Mouse (Mus musculus) E14TG2a.4 (cell line): ENCODE results near the gene Zfyve28.

Experiments used
- H3K27me3 ChIP-seq: 2 replicates; pipeline ENCODE4 v1.6.1; 2014; ENCODE audit warnings: low read length, control low read depth; ENCODE audit not compliant: insufficient read depth
- H3K36me3 ChIP-seq: 2 replicates; pipeline ENCODE4 v1.6.1; 2014; ENCODE audit warnings: low read length, control low read depth; ENCODE audit not compliant: insufficient read depth
- H3K4me1 ChIP-seq: replicated peaks from 2 replicates; pipeline ENCODE4 v1.6.1; 2014; ENCODE audit warnings: low read depth, low read length, control low read depth
- H3K4me3 ChIP-seq: replicated peaks from 2 replicates; pipeline ENCODE4 v1.5.1; 2014; ENCODE audit warnings: mild to moderate bottlenecking, low read length
- H3K9me3 ChIP-seq: 2 replicates; pipeline ENCODE4 v1.6.1; 2014; ENCODE audit warnings: low read length, control low read depth
- CTCF ChIP-seq: conservative IDR thresholded peaks from 2 replicates; pipeline ENCODE4 v1.5.1; 2014; ENCODE audit warnings: low read length
- NANOG ChIP-seq: IDR thresholded peaks from 2 replicates; pipeline ENCODE4 v1.6.1; 2014; ENCODE audit warnings: borderline replicate concordance, low read length, mixed read lengths
- POU5F1 ChIP-seq: IDR thresholded peaks from 2 replicates; pipeline ENCODE4 v1.6.1; 2014; ENCODE audit warnings: low read length, borderline replicate concordance

The Zfyve28 gene

DNA sequence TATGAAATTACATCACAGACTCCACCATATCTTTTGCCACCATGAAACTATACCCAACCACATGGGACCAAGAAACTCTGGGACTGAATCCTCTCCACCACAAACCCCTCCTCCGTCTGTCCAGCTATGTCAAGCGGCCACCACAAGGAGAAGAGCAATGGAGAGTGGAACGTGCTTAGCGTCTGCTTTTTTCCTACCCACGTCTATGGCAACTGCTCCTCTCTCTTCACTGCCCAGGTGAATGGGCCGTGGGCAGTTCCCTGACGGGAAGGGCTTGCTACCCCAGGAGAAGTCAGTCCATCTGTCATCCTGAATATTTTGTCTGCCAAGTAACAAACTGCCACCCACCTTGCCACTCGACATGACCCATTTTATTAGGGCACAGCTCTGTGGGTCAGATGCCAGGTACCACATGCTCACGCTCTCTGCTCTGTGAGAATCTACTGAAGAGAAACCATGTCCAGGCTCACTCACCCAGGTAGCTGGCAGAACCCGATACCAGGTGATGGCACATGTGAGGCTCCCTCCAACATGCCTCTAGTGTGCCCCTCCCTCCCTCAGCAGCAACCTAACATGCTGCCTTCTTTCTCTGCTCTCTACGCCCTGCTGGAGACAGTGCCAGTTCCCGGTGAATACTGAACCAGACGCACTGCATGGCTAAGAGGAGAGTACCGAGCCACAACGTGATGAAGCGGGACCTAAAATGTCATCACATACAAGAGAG lies 18.9 kb downstream of the Zfyve28 start:
- peak overlapping the region; percentile 30; the same call in 1 of the 2 replicates for H3K4me3 ChIP-seq
- no peaks in the 10 kb centered on the region for H3K9me3 ChIP-seq
- H3K36me3 ChIP-seq, result no peaks in the 10 kb centered on the region
- H3K27me3 ChIP-seq, result no peaks in the 10 kb centered on the region
- H3K4me1 ChIP-seq, result peaks cover 44% of the 10 kb centered on the region
- TF ChIP-seq POU5F1 (no peak), CTCF (no peak), NANOG (no peak)

DNA sequence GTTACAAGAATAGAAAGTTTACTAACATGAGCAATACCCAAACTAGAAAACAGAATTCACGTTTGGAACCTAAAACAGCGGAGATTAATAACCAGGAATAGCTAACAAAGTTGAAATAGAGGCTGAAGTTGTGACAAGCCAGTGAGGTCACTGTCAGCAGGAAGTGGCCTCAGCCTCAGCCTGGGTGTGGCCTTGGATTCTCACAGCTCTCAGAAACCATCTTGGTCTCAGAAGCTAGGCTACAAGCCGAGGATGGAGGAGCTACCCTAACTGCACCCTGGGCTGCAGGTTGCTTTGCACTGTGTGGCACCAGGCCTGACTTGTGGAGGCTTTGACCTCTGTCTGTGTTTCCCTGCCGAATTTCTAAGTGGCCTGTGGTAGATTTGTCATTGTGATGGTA lies 22.2 kb downstream of the Zfyve28 start:
- TF ChIP-seq POU5F1 (no peak), CTCF (no peak), NANOG (no peak)
- H3K27me3 ChIP-seq, result no peaks in the 10 kb centered on the region
- peaks cover 29% of the 10 kb centered on the region for H3K4me1 ChIP-seq
- H3K4me3 ChIP-seq, result no peak overlapping the region
- no peaks in the 10 kb centered on the region for H3K36me3 ChIP-seq
- H3K9me3 ChIP-seq, result no peaks in the 10 kb centered on the region

DNA sequence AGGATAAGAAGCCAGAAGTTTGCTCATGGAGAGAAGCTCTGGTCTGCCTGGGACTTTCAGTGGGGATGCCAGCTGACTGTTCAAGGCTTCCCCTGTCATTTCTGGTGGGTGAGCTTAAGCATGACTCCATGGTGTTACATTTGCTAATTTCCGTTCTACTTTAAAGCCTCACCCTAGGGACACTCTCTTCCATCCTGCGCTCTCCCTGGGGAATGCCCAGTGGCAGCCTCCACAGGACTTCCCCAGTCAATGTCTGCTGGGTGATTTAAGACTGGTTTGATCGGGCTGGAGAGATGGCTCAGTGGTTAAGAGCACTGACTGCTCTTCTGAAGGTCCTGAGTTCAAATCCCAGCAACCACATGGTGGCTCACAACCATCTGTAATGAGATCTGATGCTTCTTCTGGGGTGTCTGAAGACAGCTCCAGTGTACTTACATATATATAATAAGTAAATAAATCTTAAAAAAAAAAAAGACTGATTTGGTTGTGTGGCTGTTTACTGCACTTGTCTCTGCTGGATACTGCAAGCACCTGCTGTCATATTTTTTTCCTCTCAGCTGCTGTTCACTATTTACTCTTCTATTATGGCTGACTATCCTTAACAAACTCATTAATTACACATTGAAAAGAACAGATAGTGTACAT lies 29.0 kb downstream of the Zfyve28 start:
- no peaks in the 10 kb centered on the region for H3K27me3 ChIP-seq
- TF ChIP-seq CTCF, result no peak
- TF ChIP-seq POU5F1, result no peak
- TF ChIP-seq NANOG, result no peak
- no peak overlapping the region for H3K4me3 ChIP-seq
- peaks cover 12% of the 10 kb centered on the region; the same call in 1 of the 2 replicates for H3K4me1 ChIP-seq
- no peaks in the 10 kb centered on the region for H3K36me3 ChIP-seq
- no peaks in the 10 kb centered on the region for H3K9me3 ChIP-seq

DNA sequence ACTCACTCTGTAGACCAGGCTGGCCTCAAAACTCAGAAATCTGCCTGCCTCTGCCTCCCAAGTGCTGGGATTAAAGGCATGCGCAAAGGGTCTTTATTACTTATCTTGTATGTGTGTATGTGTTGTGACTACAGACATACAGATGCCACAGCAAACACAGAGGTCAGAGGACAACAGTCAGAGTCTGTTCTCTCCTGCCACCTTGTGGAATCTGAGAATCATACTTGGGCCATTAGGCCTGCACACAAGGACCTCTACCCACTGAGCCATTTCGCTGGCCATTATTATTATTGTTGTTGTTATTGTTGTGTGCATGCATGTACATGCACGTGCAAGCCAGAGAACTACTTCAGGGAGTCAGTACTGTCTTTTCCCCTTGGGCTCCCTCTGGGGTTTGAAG lies 33.1 kb downstream of the Zfyve28 start:
- H3K27me3 ChIP-seq, result no peaks in the 10 kb centered on the region

DNA sequence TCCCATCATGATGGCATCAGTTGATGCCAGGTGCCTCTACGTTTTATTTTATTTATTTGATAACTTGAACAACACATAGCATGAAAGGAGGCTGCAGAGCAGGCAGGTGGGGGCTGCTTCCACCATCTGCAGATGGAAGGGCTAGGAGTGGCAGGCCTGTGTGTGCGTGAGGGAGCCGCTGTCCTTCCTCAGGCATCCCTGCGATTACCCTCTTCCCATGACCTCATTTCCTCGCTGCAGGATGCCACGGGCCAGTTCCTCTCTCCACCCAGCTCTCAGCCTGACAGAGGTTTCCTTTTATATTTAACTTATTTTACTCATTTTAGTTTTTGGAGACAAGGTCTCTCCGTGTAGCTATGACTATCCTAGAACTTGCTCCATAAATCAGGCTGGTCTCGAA lies 33.9 kb downstream of the Zfyve28 start:
- no peaks in the 10 kb centered on the region for H3K27me3 ChIP-seq
- no peaks in the 10 kb centered on the region; the same call in 1 of the 2 replicates for H3K36me3 ChIP-seq
- H3K9me3 ChIP-seq, result no peaks in the 10 kb centered on the region
- H3K4me1 ChIP-seq, result peaks cover 33% of the 10 kb centered on the region
- H3K4me3 ChIP-seq, result no peak overlapping the region
- TF ChIP-seq POU5F1, result no peak
- TF ChIP-seq CTCF, result no peak
- no peak for TF ChIP-seq NANOG

More for the DNA sequence above, 33.1 kb downstream of the Zfyve28 start:
- Histone ChIP-seq H3K4me3 (no peak overlapping the region), H3K36me3 (no peaks in the 10 kb centered on the region), H3K4me1 (peaks cover 32% of the 10 kb centered on the region), H3K9me3 (no peaks in the 10 kb centered on the region)
- TF ChIP-seq POU5F1, result no peak
- no peak for TF ChIP-seq CTCF
- TF ChIP-seq NANOG, result no peak

DNA sequence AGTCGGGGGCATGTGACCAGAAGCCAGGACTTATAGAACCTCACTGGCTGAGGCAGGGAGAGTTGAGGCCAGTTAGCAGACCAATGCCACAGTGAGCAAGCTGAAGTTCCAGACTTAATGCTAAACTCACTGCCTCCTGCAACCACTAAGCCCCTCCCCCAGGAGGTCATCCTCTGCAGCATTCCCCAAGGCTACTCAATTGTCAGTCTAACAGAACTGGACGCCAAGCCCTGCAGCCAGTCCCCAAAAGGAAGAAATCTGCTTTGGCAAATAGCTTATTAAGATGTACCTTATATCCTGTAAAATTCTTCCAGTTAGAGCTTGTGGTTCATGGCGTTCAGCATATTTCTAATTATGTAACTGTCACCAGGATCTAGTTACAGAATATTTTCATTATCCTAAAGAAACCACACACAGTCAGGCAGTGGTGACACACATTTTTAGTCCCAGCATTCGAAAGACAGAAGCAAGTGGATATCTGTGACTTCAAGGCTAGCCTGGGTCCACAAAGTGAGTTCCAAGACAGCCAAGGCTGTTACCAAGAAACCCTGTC lies 35.2 kb downstream of the Zfyve28 start:
- Histone ChIP-seq H3K36me3 (peaks cover 3% of the 10 kb centered on the region; the same call in 1 of the 2 replicates), H3K4me3 (no peak overlapping the region)

DNA sequence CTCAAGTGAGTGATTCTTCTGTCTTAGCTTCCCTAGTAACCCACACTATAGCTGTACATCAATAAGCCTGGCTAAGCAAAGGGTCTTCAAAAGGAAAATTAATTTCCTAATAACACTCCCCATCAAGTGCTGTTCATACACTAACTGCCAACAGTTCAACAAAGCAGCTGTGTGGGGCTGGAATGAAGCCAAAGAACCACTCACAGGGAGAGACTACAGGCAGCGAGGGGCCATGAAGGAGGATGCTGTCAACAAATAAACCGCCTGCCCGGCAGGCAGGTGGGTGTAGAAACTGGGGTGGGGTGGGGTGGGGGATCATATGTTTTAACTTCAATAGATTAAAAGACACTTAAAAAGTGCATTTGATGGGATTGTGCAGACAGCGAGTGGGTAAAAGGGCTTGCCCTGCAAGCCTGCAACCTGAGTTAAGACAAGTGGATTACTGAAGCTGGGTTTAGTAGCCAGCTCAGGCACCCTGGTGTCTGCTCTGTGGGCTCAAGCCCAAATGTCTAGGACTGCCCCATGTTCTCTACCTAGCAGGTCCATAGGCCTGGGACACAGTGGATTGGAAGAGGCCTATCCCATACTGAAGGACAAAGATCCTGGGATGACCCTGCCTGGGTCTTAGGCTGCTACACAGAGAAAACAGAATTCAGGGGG lies 35.8 kb downstream of the Zfyve28 start:
- peaks cover 7% of the 10 kb centered on the region for H3K9me3 ChIP-seq
- H3K36me3 ChIP-seq, result peaks cover 3% of the 10 kb centered on the region; the same call in 1 of the 2 replicates
- no peaks in the 10 kb centered on the region for H3K27me3 ChIP-seq
- H3K4me3 ChIP-seq, result no peak overlapping the region
- H3K4me1 ChIP-seq, result peaks cover 30% of the 10 kb centered on the region
- TF ChIP-seq CTCF (no peak), POU5F1 (no peak), NANOG (no peak)

More for the DNA sequence above, 35.2 kb downstream of the Zfyve28 start:
- Histone ChIP-seq H3K9me3 (peaks cover 7% of the 10 kb centered on the region), H3K4me1 (peaks cover 29% of the 10 kb centered on the region), H3K27me3 (no peaks in the 10 kb centered on the region)
- TF ChIP-seq POU5F1 (no peak), NANOG (no peak), CTCF (no peak)

DNA sequence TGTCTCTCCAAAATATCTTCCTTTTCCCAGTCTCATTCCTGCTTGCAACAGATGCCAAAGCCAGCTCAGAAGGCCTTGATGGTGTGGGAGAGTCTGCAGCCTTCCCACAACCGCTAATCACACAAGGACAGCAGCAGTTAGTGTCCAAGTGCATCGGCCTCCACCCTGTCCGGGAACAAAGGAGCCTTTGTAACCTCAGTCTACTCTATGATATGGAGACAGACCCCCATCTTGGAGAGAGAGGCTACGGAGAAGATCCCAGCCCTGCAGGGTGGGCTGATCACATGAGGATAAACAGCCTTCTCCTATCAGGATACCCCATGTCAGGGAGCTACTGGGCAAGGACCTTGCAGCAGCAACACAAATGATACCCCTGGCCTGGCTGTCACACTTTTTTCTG lies 36.5 kb downstream of the Zfyve28 start:
- Histone ChIP-seq H3K4me1 (peaks cover 36% of the 10 kb centered on the region), H3K36me3 (peaks cover 3% of the 10 kb centered on the region; the same call in 1 of the 2 replicates), H3K4me3 (no peak overlapping the region), H3K9me3 (peaks cover 7% of the 10 kb centered on the region), H3K27me3 (no peaks in the 10 kb centered on the region)
- TF ChIP-seq CTCF, result no peak
- no peak for TF ChIP-seq POU5F1
- no peak for TF ChIP-seq NANOG
